ENCODE assay signal across 13 mouse cellular contexts in the genomic region with DNA sequence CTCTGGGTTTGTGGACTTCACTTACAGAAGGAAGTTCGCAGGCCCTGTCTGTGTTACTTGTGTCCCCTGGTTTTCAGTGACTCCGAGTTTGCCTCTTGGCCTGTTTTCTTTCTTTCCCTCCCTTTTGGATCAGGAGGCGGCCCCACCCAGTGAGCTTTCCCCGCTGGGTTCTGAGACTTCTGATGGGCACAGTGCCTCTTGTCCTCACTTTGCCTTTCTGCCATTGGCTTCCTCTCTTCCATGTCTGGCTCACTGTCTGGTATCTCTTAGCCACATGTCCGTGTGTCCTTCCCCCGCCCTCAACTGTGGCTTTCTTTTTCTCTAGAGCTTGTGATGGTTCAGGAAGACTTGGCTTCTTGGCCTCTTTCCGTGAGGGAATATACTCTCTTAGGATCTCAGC. TPM values are rescaled to one million over a fixed set of nuclear protein-coding genes. Genes with fewer than 3 reads are reported as not detected.
DNase-seq lines count a peak whose midpoint lies in the region; ATAC-seq and TF ChIP-seq lines count a peak whose summit lies in the region.
"Had no signal": no experiment of that assay in that cellular context is flagged by ENCODE, and none has a peak within 500 bp of the region (broad histone marks: within the 10 kb centered on the region; RNA-seq: fewer than 3 reads in every experiment).

No protein-coding gene starts in this region.

- WGBS in kidney, embryonic 15.5 days, result 82% methylated on average over 7 of the region's 7 CpGs
- WGBS in liver, embryonic 11.5 days, result 72% methylated on average over 7 of the region's 7 CpGs

- no peak for ATAC-seq in kidney, embryonic 15.5 days (replicated peaks; ENCODE audit: low FRiP score)
- no peak for ATAC-seq in liver, embryonic 11.5 days (replicated peaks; ENCODE audit: low FRiP score)

- DNase-seq in adrenal gland, postnatal 14 days, result peak; percentile 21
- no peak for DNase-seq in adrenal gland, adult 18-20 months (ENCODE audit: low spot score in 2 of 2)
- DNase-seq in gastrocnemius, postnatal 25 days, result peak; percentile 75
- DNase-seq in heart, postnatal 25 days (ENCODE audit: low spot score), result peak; percentile 60
- no peak for DNase-seq in neural tube, embryonic 10.5 days (ENCODE audit: extremely low spot score, low spot score)
- DNase-seq in liver, embryonic 11.5 days (ENCODE audit: low spot score), result no peak
- DNase-seq: cerebellum, adult 11 months; right cerebral cortex, postnatal 14 days had no signal

- no peak for TF ChIP-seq CTCF in E14TG2a.4 (conservative IDR thresholded peaks at IDR 0.05; ENCODE audit: low read length)

- peaks cover 32% of the 10 kb centered on the region for H3K36me3 ChIP-seq in E14TG2a.4 (ENCODE audit: insufficient read depth, low read length)
- H3K36me3 ChIP-seq in kidney, embryonic 15.5 days, result peaks cover 7% of the 10 kb centered on the region
- H3K36me3 ChIP-seq in liver, embryonic 11.5 days (ENCODE audit: control insufficient read depth, insufficient read depth, low read length), result peaks cover 2% of the 10 kb centered on the region; the same call in 1 of the 2 replicates
- H3K36me3 ChIP-seq: liver, embryonic 15.5 days had no signal

- no peaks in the 10 kb centered on the region for H3K9me3 ChIP-seq in E14TG2a.4 (ENCODE audit: low read length)
- no peaks in the 10 kb centered on the region for H3K9me3 ChIP-seq in kidney, embryonic 15.5 days (replicated peaks)
- H3K9me3 ChIP-seq in liver, embryonic 11.5 days (ENCODE audit: control insufficient read depth, low read length), result no peaks in the 10 kb centered on the region
- H3K9me3 ChIP-seq: limb, embryonic 10.5 days; liver, embryonic 15.5 days had no signal

- H3K4me2 ChIP-seq in kidney, embryonic 15.5 days, result no peak overlapping the region
- H3K4me2 ChIP-seq in liver, embryonic 11.5 days, result no peak overlapping the region
- H3K4me2 ChIP-seq: liver, embryonic 15.5 days had no signal

- intact Hi-C loops in heart, postnatal 25 days (cut with DNase I), result no loop called here

- peak overlapping the region; percentile 54 for H3K4me3 ChIP-seq in E14TG2a.4 (replicated peaks; ENCODE audit: low read length)
- H3K4me3 ChIP-seq in kidney, embryonic 15.5 days (replicated peaks), result no peak overlapping the region
- no peak overlapping the region for H3K4me3 ChIP-seq in liver, embryonic 11.5 days (ENCODE audit: low read depth, low read length)
- H3K4me3 ChIP-seq: limb, embryonic 10.5 days; liver, embryonic 15.5 days had no signal

- peaks cover 75% of the 10 kb centered on the region for H3K4me1 ChIP-seq in E14TG2a.4 (replicated peaks; ENCODE audit: low read depth, low read length)
- H3K4me1 ChIP-seq in kidney, embryonic 15.5 days, result peaks cover 36% of the 10 kb centered on the region
- H3K4me1 ChIP-seq in liver, embryonic 11.5 days (replicated peaks; ENCODE audit: control insufficient read depth, insufficient read depth, low read length), result peaks cover 25% of the 10 kb centered on the region

- no peak overlapping the region for H3K9ac ChIP-seq in kidney, embryonic 15.5 days
- no peak overlapping the region for H3K9ac ChIP-seq in liver, embryonic 11.5 days (ENCODE audit: low read depth, low read length)
- H3K9ac ChIP-seq: liver, embryonic 15.5 days had no signal

- no peak overlapping the region for H3K27ac ChIP-seq in kidney, embryonic 15.5 days
- no peak overlapping the region for H3K27ac ChIP-seq in liver, embryonic 11.5 days (ENCODE audit: low read depth, low read length)
- H3K27ac ChIP-seq: limb, embryonic 10.5 days; liver, embryonic 15.5 days; macrophage had no signal

- H3K27me3 ChIP-seq in E14TG2a.4 (ENCODE audit: insufficient read depth, low read length), result no peaks in the 10 kb centered on the region
- no peaks in the 10 kb centered on the region for H3K27me3 ChIP-seq in kidney, embryonic 15.5 days
- H3K27me3 ChIP-seq in liver, embryonic 11.5 days (replicated peaks; ENCODE audit: control insufficient read depth, insufficient read depth, low read length), result no peaks in the 10 kb centered on the region
- H3K27me3 ChIP-seq: liver, embryonic 15.5 days had no signal

RNA-seq across cellular contexts. Expression of a gene that starts 13.9 kb away (rescaled TPM):
- total RNA-seq in adrenal gland, postnatal 14 days (2021), result 54.7 and 61.2 TPM in 2 replicates
- 10 to 100 TPM; 84.9 to 85.0 TPM for total RNA-seq in adrenal gland, adult 18-20 months (2021)
- total RNA-seq in gastrocnemius, postnatal 25 days (2021), result 100 to 1,000 TPM in 1 of 2 experiments, 10 to 100 TPM in 1; 98.9 to 100 TPM
- 10 to 100 TPM; 26.6 to 26.8 TPM for total RNA-seq in heart, postnatal 25 days (2021)
- polyA plus RNA-seq in kidney, embryonic 15.5 days (2015; fragmentation: Nextera tagmentation; extraction: Ambion mirVana), result 22.5 and 22.9 TPM in 2 replicates
- polyA plus RNA-seq in liver, embryonic 11.5 days (2014; fragmentation: Nextera tagmentation; extraction: Ambion mirVana), result 18.8 and 19.1 TPM in 2 replicates

Comparison
In these comparisons a context has a peak if more than half of its experiments do, and no peak if none do; other contexts are left out.
1. DNase-seq: peak in adrenal gland, postnatal 14 days (single experiment), gastrocnemius, postnatal 25 days (single experiment) and heart, postnatal 25 days (single experiment); none in adrenal gland, adult 18-20 months (0 of 2), neural tube, embryonic 10.5 days (single experiment) and liver, embryonic 11.5 days (single experiment).